Mouse (Mus musculus) embryo, embryonic 10 days (tissue): ENCODE data around the gene Prkar1b.

Experiments used
- DNase-seq: peaks from one replicate; pipeline ENCODE4 v3.0.0-alpha.2; 2015; ENCODE audit warnings: low spot score

The Prkar1b gene

GRCm38 (mm10) chr5:138997171-138997788 is 152.5 kb downstream of the Prkar1b start, which contains the start of gene Pdgfa:
Pdgfa (minus strand) TSS chr5:138997370.
- peak; percentile 80 for DNase-seq

- peak; percentile 71 for DNase-seq
Measured at GRCm38 (mm10) chr5:138996322-138997073, 153.3 kb downstream of the Prkar1b start.

GRCm38 (mm10) chr5:138995721-138996311 is 154.0 kb downstream of the Prkar1b start:
- DNase-seq, result peak; percentile 75

- peak; percentile 65 for DNase-seq
Measured at GRCm38 (mm10) chr5:138994786-138995720, 154.7 kb downstream of the Prkar1b start.

GRCm38 (mm10) chr5:138994108-138994785 is 155.6 kb downstream of the Prkar1b start:
- DNase-seq, result peak; percentile 42

- DNase-seq, result peak; percentile 37
Measured at GRCm38 (mm10) chr5:138993371-138994107, 156.3 kb downstream of the Prkar1b start.

GRCm38 (mm10) chr5:138992611-138993370 is 157.0 kb downstream of the Prkar1b start:
- peak; percentile 51 for DNase-seq

GRCm38 (mm10) chr5:138991734-138992133 is 158.1 kb downstream of the Prkar1b start:
- DNase-seq, result peak; percentile 31

GRCm38 (mm10) chr5:138990659-138991380 is 159.0 kb downstream of the Prkar1b start:
- DNase-seq, result no peak

- no peak for DNase-seq
Measured at GRCm38 (mm10) chr5:138989567-138989966, 160.2 kb downstream of the Prkar1b start.

GRCm38 (mm10) chr5:138988764-138989163 is 161.0 kb downstream of the Prkar1b start:
- DNase-seq, result no peak

- no peak for DNase-seq
Measured at GRCm38 (mm10) chr5:138987994-138988393, 161.8 kb downstream of the Prkar1b start.

- no peak for DNase-seq
Measured at GRCm38 (mm10) chr5:138981921-138982320, 167.9 kb downstream of the Prkar1b start.

GRCm38 (mm10) chr5:138980608-138981007 is 169.2 kb downstream of the Prkar1b start:
- no peak for DNase-seq

- no peak for DNase-seq
Measured at GRCm38 (mm10) chr5:138979840-138980239, 170.0 kb downstream of the Prkar1b start.

GRCm38 (mm10) chr5:138977759-138978158 is 172.0 kb downstream of the Prkar1b start:
- DNase-seq, result no peak

- no peak for DNase-seq
Measured at GRCm38 (mm10) chr5:138974911-138975485, 174.8 kb downstream of the Prkar1b start.

- no peak for DNase-seq
Measured at GRCm38 (mm10) chr5:138973480-138973879, 176.3 kb downstream of the Prkar1b start.

- DNase-seq, result no peak
Measured at GRCm38 (mm10) chr5:138971405-138971804, 178.4 kb downstream of the Prkar1b start.
